Mouse (Mus musculus) CH12.LX (cell line): Measurements from ENCODE around the gene Zdhhc13.

Experiments used
- BHLHE40 ChIP-seq: IDR thresholded peaks from 2 replicates; pipeline ENCODE4 v1.6.1; 2011; ENCODE audit warnings: mild to moderate bottlenecking, low read depth, low read length, improper control_type of control experiment
- CTCF ChIP-seq, 2 experiments: IDR thresholded peaks in 1 of 2; conservative IDR thresholded peaks in 1 of 2; 2 replicates each; pipeline ENCODE4 v1.5.1; 2011 to 2012; ENCODE audit warnings: low read depth in 2 of 2, low read length in 2 of 2, improper control_type of control experiment in 1 of 2, inconsistent platforms in 1 of 2, mild to moderate bottlenecking in 1 of 2, moderate library complexity in 1 of 2
- EP300 ChIP-seq: IDR thresholded peaks from 2 replicates; pipeline ENCODE4 v1.6.1; 2011; ENCODE audit warnings: low read length, improper control_type of control experiment
- GABPA ChIP-seq: IDR thresholded peaks from 2 replicates; pipeline ENCODE4 v1.6.1; 2012; ENCODE audit warnings: low read depth, low read length, improper control_type of control experiment, inconsistent platforms; ENCODE audit not compliant: insufficient replicate concordance
- IRF4 ChIP-seq: IDR thresholded peaks from 2 replicates; pipeline ENCODE4 v1.6.1; 2014; ENCODE audit warnings: low read depth, mild to moderate bottlenecking, inconsistent platforms, low read length, improper control_type of control experiment
- JUND ChIP-seq: conservative IDR thresholded peaks from 2 replicates; pipeline ENCODE4 v1.6.1; 2011; ENCODE audit warnings: low read depth, low read length, improper control_type of control experiment
- MAFK ChIP-seq: IDR thresholded peaks from 2 replicates; pipeline ENCODE4 v1.6.1; 2011; ENCODE audit warnings: low read length, improper control_type of control experiment; ENCODE audit not compliant: insufficient replicate concordance
- MAX ChIP-seq: IDR thresholded peaks from 2 replicates; pipeline ENCODE4 v1.6.1; 2011; ENCODE audit warnings: low read length, improper control_type of control experiment
- NELFE ChIP-seq: IDR thresholded peaks from 2 replicates; pipeline ENCODE4 v1.6.1; 2011; ENCODE audit warnings: low read depth, low read length, improper control_type of control experiment
- POLR2A ChIP-seq: IDR thresholded peaks from 2 replicates; pipeline ENCODE4 v1.6.1; 2011; ENCODE audit warnings: low read depth, mild to moderate bottlenecking, improper control_type of control experiment, low read length
- POLR2AphosphoS2 ChIP-seq: IDR thresholded peaks from 2 replicates; pipeline ENCODE4 v1.6.1; 2011; ENCODE audit warnings: low read depth, low read length, improper control_type of control experiment
- RAD21 ChIP-seq: IDR thresholded peaks from 2 replicates; pipeline ENCODE4 v1.6.1; 2011; ENCODE audit warnings: low read depth, mild to moderate bottlenecking, low read length, improper control_type of control experiment, moderate library complexity
- ZKSCAN1 ChIP-seq: IDR thresholded peaks from 2 replicates; pipeline ENCODE4 v1.6.1; 2012; ENCODE audit warnings: low read depth, inconsistent platforms, low read length, improper control_type of control experiment, borderline replicate concordance

DNA sequence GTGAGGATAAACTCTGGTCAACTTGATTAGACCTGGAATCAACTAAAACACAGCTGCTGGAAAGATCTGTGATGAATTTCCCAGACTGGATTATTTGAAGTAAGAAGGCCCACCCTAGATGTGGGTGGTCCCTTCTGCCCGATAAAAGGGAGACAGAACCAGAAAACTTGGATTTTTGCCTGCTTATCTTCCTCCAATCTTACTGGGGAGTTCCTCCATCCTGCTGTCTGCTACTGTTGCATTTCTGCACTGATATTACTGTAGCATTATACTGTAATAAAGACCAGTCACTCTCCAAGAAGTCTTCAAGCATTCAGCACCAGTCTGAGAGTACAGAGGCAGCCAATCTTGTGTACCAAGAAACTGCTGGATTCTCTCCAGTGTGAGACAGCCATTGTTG lies 69.5 kb downstream of the Zdhhc13 start:
- no peak for TF ChIP-seq EP300
- TF ChIP-seq POLR2A = no peak
- TF ChIP-seq ZKSCAN1 = no peak
- TF ChIP-seq IRF4 = no peak
- no peak for TF ChIP-seq MAFK
- TF ChIP-seq MAX = no peak
- no peak for TF ChIP-seq POLR2AphosphoS2
- no peak for TF ChIP-seq BHLHE40
- TF ChIP-seq CTCF (conservative IDR thresholded peaks at IDR 0.05 in 1 of 2, IDR thresholded peaks at IDR 0.05 in 1 of 2; ENCODE audit: low read depth in 2 of 2, low read length in 2 of 2) = no peak
- TF ChIP-seq RAD21 = no peak
- TF ChIP-seq GABPA = no peak
- no peak for TF ChIP-seq NELFE
- TF ChIP-seq JUND = no peak
